Mouse (Mus musculus): Measurements from ENCODE around the gene Rab14. TPM values are rescaled to one million over a fixed set of nuclear protein-coding genes. Genes with fewer than 3 reads are reported as not detected.

Rab14 gene
- polyA plus RNA-seq, 1 experiment, result 102 TPM

- no peak for TF ChIP-seq USF1 (IDR thresholded peaks at IDR 0.05; ENCODE audit: low read depth)
- TF ChIP-seq MYOG (IDR thresholded peaks at IDR 0.05; ENCODE audit: control insufficient read depth in 1 of 3, insufficient read depth in 1 of 3, insufficient read length in 2 of 3, low read depth in 2 of 3), result no peak
- no peak for TF ChIP-seq TCF12 (IDR thresholded peaks at IDR 0.05; ENCODE audit: insufficient read depth, poor library complexity, severe bottlenecking)
- TF ChIP-seq TCF3 (IDR thresholded peaks at IDR 0.05; ENCODE audit: insufficient read length, low read depth), result no peak
- TF ChIP-seq MYOD1 (IDR thresholded peaks at IDR 0.05; ENCODE audit: control insufficient read depth in 1 of 3, insufficient read length in 2 of 3, low read depth in 2 of 3), result no peak
- TF ChIP-seq POLR2AphosphoS2 (IDR thresholded peaks at IDR 0.05; ENCODE audit: insufficient read length, low read depth), result no peak
- Histone ChIP-seq H3K4me2 (ENCODE audit: low read depth) (no peak overlapping the region), H3K4me3 (no peak overlapping the region), H3K36me3 (ENCODE audit: control insufficient read depth, insufficient read depth) (peaks cover 15% of the 10 kb centered on the region), H3K27me3 (ENCODE audit: control insufficient read depth, insufficient read depth, insufficient read length) (no peaks in the 10 kb centered on the region), H3K79me2 (ENCODE audit: control insufficient read depth, insufficient read depth) (peaks cover 97% of the 10 kb centered on the region), H3ac (ENCODE audit: control insufficient read depth, insufficient read length) (no peak overlapping the region)
Observed at GRCm38 (mm10) chr2:35195626-35196544, 5.0 kb downstream of the Rab14 start.

GRCm38 (mm10) chr2:35193976-35194375 lies 6.9 kb downstream of the Rab14 start:
- Histone ChIP-seq H3K79me2 (ENCODE audit: control insufficient read depth, insufficient read depth) (peaks cover 100% of the 10 kb centered on the region), H3K4me3 (no peak overlapping the region), H3K36me3 (ENCODE audit: control insufficient read depth, insufficient read depth) (peaks cover 34% of the 10 kb centered on the region), H3K27me3 (ENCODE audit: control insufficient read depth, insufficient read depth, insufficient read length) (no peaks in the 10 kb centered on the region), H3ac (ENCODE audit: control insufficient read depth, insufficient read length) (no peak overlapping the region), H3K4me2 (ENCODE audit: low read depth) (no peak overlapping the region)
- TF ChIP-seq TCF3 (IDR thresholded peaks at IDR 0.05; ENCODE audit: insufficient read length, low read depth) (no peak), TCF12 (IDR thresholded peaks at IDR 0.05; ENCODE audit: insufficient read depth, poor library complexity, severe bottlenecking) (no peak), POLR2AphosphoS2 (IDR thresholded peaks at IDR 0.05; ENCODE audit: insufficient read length, low read depth) (no peak), MAX (IDR thresholded peaks at IDR 0.05; ENCODE audit: low read depth) (no peak), SRF (IDR thresholded peaks at IDR 0.05; ENCODE audit: control insufficient read depth, insufficient read length, low read depth) (no peak), MYOD1 (IDR thresholded peaks at IDR 0.05; ENCODE audit: control insufficient read depth in 1 of 3, insufficient read length in 2 of 3, low read depth in 2 of 3) (no peak), CEBPB (IDR thresholded peaks at IDR 0.05; ENCODE audit: insufficient read depth, poor library complexity, severe bottlenecking) (no peak), REST (IDR thresholded peaks at IDR 0.05; ENCODE audit: insufficient read depth, insufficient read length) (no peak), MYOG (IDR thresholded peaks at IDR 0.05; ENCODE audit: control insufficient read depth in 1 of 3, insufficient read depth in 1 of 3, insufficient read length in 2 of 3, low read depth in 2 of 3) (no peak), E2F4 (IDR thresholded peaks at IDR 0.05; ENCODE audit: insufficient read depth) (no peak), POLR2A (IDR thresholded peaks at IDR 0.05; ENCODE audit: insufficient read length, low read depth) (no peak), USF1 (IDR thresholded peaks at IDR 0.05; ENCODE audit: low read depth) (no peak)

- Histone ChIP-seq H3K36me3 (ENCODE audit: control insufficient read depth, insufficient read depth) (peaks cover 75% of the 10 kb centered on the region), H3K4me3 (no peak overlapping the region)
Observed at GRCm38 (mm10) chr2:35188929-35189328, 12.0 kb downstream of the Rab14 start.

GRCm38 (mm10) chr2:35183115-35183673 lies 17.7 kb downstream of the Rab14 start:
- H3K79me2 ChIP-seq (ENCODE audit: control insufficient read depth, insufficient read depth), result peaks cover 50% of the 10 kb centered on the region
- H3K4me3 ChIP-seq, result no peak overlapping the region
- H3K36me3 ChIP-seq (ENCODE audit: control insufficient read depth, insufficient read depth), result peaks cover 73% of the 10 kb centered on the region

More at GRCm38 (mm10) chr2:35188929-35189328, 12.0 kb downstream of the Rab14 start:
- TF ChIP-seq SRF (IDR thresholded peaks at IDR 0.05; ENCODE audit: control insufficient read depth, insufficient read length, low read depth) (no peak), POLR2AphosphoS2 (IDR thresholded peaks at IDR 0.05; ENCODE audit: insufficient read length, low read depth) (no peak), TCF12 (IDR thresholded peaks at IDR 0.05; ENCODE audit: insufficient read depth, poor library complexity, severe bottlenecking) (no peak), REST (IDR thresholded peaks at IDR 0.05; ENCODE audit: insufficient read depth, insufficient read length) (no peak), POLR2A (IDR thresholded peaks at IDR 0.05; ENCODE audit: insufficient read length, low read depth) (no peak), E2F4 (IDR thresholded peaks at IDR 0.05; ENCODE audit: insufficient read depth) (no peak), USF1 (IDR thresholded peaks at IDR 0.05; ENCODE audit: low read depth) (no peak), MAX (IDR thresholded peaks at IDR 0.05; ENCODE audit: low read depth) (no peak), MYOG (IDR thresholded peaks at IDR 0.05; ENCODE audit: control insufficient read depth in 1 of 3, insufficient read depth in 1 of 3, insufficient read length in 2 of 3, low read depth in 2 of 3) (no peak), CEBPB (IDR thresholded peaks at IDR 0.05; ENCODE audit: insufficient read depth, poor library complexity, severe bottlenecking) (no peak), TCF3 (IDR thresholded peaks at IDR 0.05; ENCODE audit: insufficient read length, low read depth) (no peak), MYOD1 (IDR thresholded peaks at IDR 0.05; ENCODE audit: control insufficient read depth in 1 of 3, insufficient read length in 2 of 3, low read depth in 2 of 3) (no peak)
- H3K4me2 ChIP-seq (ENCODE audit: low read depth), result no peak overlapping the region
- peaks cover 95% of the 10 kb centered on the region for H3K79me2 ChIP-seq (ENCODE audit: control insufficient read depth, insufficient read depth)
- H3ac ChIP-seq (ENCODE audit: control insufficient read depth, insufficient read length), result no peak overlapping the region
- no peaks in the 10 kb centered on the region for H3K27me3 ChIP-seq (ENCODE audit: control insufficient read depth, insufficient read depth, insufficient read length)

More at GRCm38 (mm10) chr2:35183115-35183673, 17.7 kb downstream of the Rab14 start:
- Histone ChIP-seq H3K4me2 (ENCODE audit: low read depth) (peak overlapping the region; percentile 35), H3K27me3 (ENCODE audit: control insufficient read depth, insufficient read depth, insufficient read length) (no peaks in the 10 kb centered on the region), H3ac (ENCODE audit: control insufficient read depth, insufficient read length) (no peak overlapping the region)
- TF ChIP-seq E2F4 (IDR thresholded peaks at IDR 0.05; ENCODE audit: insufficient read depth) (no peak), TCF3 (IDR thresholded peaks at IDR 0.05; ENCODE audit: insufficient read length, low read depth) (peak; percentile 22), USF1 (IDR thresholded peaks at IDR 0.05; ENCODE audit: low read depth) (peak; percentile 52), MAX (IDR thresholded peaks at IDR 0.05; ENCODE audit: low read depth) (peak; percentile 51), MYOD1 (IDR thresholded peaks at IDR 0.05; ENCODE audit: control insufficient read depth in 1 of 3, insufficient read length in 2 of 3, low read depth in 2 of 3) (peak; percentile 47 to 88 (median 73)), TCF12 (IDR thresholded peaks at IDR 0.05; ENCODE audit: insufficient read depth, poor library complexity, severe bottlenecking) (peak; percentile 49), MYOG (IDR thresholded peaks at IDR 0.05; ENCODE audit: control insufficient read depth in 1 of 3, insufficient read depth in 1 of 3, insufficient read length in 2 of 3, low read depth in 2 of 3) (peak in 2 of 3 experiments; percentile 81 to 86), SRF (IDR thresholded peaks at IDR 0.05; ENCODE audit: control insufficient read depth, insufficient read length, low read depth) (no peak), CEBPB (IDR thresholded peaks at IDR 0.05; ENCODE audit: insufficient read depth, poor library complexity, severe bottlenecking) (no peak), POLR2A (IDR thresholded peaks at IDR 0.05; ENCODE audit: insufficient read length, low read depth) (no peak)
